Mouse (Mus musculus): ENCODE results near the gene Gm21319.
"Not testable (repeated sequence)": the region's sequence is repeated elsewhere in the genome, so short reads cannot be mapped to it uniquely, and the experiment has no call there.

Gm21319 gene

DNA sequence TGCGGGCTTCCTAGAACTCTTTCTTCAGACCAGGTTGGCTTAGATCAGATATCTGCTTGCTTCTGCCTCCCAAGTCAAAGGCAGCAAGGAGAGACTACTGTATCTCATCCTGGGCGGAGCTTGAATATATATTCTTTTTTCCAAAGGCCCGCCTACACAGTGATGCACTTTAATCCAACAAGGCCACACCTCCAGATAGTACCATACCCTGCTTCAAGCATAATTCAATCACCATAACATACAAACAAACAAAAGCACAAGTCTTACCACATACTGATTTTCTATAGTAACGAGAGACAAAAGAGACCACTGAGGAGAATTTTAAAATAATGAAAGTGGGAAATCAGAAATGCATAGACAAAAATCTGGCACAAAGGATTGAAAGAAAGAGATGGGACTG lies at the start of gene Gm21319:
TSS of gene Gm21319 (minus strand) at position 101 of the 400 bp plus-strand sequence.
- not testable (repeated sequence) for DNase-seq

- not testable (repeated sequence) for DNase-seq
These were observed 40.7 kb upstream of the Gm21319 start, which contains the start of gene BB287469 for GRCm38 (mm10) chr12:87816277-87816676. TSS of gene BB287469 (plus strand) at chr12:87816577.

GRCm38 (mm10) chr12:87797971-87798370 lies 22.4 kb upstream of the Gm21319 start:
- DNase-seq = peak; percentile 91

DNA sequence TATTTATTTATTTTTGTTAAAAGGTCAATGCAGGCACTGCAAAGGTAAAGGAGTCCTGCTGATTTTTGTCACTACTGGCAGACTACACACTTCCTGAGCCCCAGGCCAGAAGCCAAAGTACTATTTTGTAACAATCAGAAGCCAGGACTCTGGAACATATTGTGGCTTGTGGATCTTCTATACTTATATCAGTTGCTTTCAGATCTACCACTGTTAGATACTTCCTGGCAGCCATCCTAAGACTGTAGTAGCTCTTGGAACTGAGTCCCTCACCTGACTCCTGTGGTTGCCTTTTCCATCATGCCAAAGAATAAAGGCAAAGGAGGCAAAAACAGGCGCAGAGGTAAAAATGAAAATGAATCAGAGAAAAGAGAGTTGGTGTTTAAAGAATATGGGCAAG lies 19.7 kb upstream of the Gm21319 start, which contains the start of gene Gm21936:
TSS of gene Gm21936 (plus strand) at position 301 of the 400 bp plus-strand sequence.
- not testable (repeated sequence) for DNase-seq

Measured in heart, adult 11 months (tissue).